Mouse (Mus musculus) kidney, postnatal 14 days (tissue): ENCODE measurements around the gene Scn4a.
"Not testable (repeated sequence)": the region's sequence is repeated elsewhere in the genome, so short reads cannot be mapped to it uniquely, and the experiment has no call there.

Source experiments
- DNase-seq: peaks from one replicate; pipeline ENCODE4 v3.0.0; 2022; ENCODE audit warnings: mixed read lengths

The Scn4a gene

DNA sequence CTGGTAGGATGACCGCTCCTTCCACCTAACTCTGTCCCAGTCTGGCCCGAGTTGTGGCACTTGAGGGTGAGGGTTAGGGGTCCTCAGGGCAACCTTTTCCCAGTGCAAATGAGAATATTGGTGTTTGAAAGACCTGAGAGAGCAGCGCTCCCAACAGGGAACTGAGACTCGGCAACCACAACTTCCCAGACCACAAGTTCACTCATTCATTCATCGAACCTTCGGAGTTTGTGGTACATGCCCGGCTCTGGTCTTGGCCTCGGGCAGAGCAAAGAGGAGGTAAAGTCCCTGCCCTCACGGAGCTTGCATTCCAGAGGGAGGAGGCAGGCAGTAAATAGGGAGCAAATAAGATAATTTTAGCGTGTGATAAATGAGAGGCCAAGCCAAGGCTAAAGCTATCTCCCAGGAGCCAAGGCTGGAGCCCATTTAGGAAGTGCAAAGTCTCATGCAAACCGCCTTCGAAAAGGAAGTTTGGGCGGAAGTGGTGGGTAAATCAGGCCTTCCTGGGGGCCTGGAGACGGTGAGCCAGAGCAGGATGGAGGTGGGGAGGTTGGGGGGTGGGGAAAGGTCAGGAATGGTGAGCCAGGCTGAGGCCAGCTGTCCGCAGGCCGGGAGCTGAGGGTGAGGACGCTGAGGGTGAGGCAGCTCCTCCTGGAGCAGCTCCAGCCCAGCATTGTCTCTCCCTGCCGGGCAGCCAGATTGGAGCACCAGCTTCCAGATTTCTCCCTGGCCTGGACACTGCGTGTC, 2.5 kb upstream of the Scn4a start:
- no peak for DNase-seq

DNA sequence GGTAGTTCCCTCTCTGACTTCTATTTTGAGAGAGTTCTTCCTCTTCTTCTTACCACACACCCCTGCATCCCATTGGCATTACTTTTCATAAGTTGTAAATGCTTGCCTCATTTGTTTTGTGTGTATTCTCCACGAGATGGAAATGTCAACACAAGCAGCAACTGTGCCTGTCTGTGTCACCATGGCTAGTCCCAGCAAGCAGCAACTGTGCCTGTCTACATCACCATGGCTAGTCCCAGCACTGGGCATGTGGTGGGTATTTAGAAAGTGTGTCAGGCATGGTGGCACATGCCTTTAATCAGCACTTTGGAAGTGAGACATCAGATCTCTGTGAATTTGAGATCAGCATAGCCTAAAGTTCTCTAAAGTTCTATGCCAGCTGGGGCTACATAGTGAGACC, 1.1 kb upstream of the Scn4a start:
- DNase-seq: no peak

DNA sequence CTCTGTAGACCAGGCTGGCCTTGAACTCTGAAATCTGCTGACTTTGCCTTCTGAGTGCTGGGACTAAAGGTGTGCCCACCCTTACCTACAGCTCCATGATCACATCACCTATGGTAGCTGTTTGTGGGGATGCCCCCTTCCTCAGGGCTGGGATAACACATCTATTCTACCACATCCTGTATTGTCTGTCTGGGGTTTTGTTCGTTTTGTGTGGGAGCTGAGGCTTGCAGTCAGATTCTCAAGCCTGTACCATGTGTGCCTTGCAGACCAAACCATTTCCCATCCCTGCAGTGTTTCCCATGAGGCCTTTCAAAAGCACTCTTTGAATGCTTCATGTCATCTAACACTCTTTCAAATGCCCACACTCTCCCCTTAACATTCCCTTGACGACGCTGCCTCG, 1.1 kb downstream of the Scn4a start:
- no peak for DNase-seq

GRCm38 (mm10) chr11:106351253-106351652, 1.8 kb downstream of the Scn4a start:
- DNase-seq: no peak

DNA sequence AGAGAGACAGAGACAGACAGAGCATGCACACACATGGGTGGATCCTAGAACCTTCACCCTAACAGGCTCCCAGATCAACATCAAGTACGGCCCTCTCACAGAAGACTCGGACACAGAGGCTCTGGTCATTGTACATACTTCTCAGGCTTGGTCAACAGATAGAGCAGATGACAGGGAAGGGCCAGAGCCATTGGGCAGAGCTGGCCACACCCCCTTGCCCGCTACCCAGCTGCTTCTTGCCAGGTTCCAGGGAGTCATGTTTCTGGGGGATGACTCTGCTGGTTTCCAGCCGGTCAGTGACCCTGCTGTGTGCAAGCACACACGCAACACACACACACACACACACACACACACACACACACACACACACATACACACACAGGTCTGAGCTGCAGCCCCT, 2.2 kb downstream of the Scn4a start:
- no peak for DNase-seq

DNA sequence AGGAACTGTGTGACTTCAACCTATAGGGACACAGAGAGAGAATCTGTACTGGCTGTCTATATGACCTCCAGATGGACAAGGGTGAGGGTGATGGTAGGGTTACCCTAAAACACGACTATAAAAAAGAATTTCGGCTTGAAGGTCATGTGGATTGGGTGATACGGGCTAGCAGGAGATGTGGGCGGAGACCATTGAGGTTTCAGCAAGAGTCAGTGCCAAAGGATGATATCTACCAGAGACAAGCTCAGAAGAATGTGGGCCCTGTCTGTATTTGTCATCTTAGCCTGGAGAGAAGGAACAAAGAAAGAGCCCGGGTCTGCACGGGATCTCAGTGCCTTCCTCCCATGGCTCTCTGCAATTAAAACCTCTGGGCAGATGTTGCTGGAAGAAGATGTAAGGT, 3.3 kb downstream of the Scn4a start:
- DNase-seq: no peak

GRCm38 (mm10) chr11:106344910-106345309, 8.2 kb downstream of the Scn4a start:
- no peak for DNase-seq

DNA sequence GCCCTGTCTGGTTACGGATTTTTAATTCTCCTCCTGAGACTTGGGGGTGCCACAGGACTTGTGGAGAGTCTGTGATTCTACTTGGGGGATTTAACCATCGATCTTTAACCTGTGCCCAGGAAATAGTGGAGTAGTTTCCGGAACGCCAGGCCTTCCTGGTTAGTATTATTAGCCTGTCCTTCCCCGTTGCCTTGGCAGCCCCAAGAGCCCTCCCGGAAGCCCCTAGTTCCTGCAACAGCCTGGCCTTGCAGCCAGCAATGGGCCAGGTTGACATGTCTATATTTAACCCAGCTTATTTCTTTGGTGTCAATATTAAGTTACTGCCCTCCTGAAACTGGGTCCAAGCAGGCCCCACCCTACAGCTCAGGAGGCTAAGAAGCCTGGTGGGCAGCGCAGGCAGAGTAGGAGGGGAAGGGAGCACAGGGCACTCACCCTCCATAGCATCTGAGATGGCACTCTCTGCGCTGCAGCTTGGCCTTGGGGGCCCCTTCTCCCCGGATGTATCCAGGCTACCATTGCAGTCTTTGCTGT, 12.0 kb downstream of the Scn4a start:
- DNase-seq: no peak

DNA sequence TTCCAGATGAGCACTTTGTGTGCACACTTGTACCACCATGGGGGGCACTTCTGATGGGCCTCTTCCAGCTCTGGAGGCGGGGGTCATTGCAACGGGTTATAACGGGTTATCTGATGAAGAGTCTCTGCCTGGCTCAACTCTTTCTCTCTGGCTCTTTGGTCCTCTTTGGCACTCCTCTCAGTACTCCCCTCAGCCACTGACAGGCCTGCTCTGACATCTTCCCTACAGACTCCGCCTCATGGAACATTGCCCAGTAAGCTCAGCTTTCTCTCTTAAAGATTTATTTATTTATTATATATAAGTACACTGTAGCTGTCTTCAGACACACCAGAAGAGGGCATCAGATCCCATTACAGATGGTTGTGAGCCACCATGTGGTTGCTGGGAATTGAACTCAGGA, 13.8 kb downstream of the Scn4a start:
- not testable (repeated sequence) for DNase-seq

DNA sequence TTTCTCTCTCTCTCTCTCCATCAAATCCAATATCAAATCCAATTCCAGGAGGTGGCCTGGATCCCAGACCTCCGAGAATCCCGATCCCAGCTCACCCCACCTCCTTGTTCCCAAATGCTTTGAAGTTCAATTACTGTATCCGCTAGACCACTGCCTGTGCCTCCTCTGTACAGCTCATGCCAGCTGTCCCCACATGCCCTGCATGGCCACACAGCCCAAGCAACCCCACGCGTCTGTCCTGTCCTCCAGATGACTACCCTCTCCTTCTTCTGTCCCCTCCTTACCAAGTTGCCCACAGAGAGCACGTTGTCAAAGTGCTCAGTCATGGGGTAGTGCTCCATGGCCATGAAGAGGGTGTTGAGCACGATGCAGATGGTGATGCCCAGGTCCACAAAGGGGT, 14.2 kb downstream of the Scn4a start:
- DNase-seq: no peak

GRCm38 (mm10) chr11:106338029-106338428, 15.1 kb downstream of the Scn4a start:
- DNase-seq: no peak

GRCm38 (mm10) chr11:106334066-106334465, 19.0 kb downstream of the Scn4a start:
- no peak for DNase-seq

- DNase-seq: no peak
Observed at GRCm38 (mm10) chr11:106332458-106332857, 20.6 kb downstream of the Scn4a start.

DNA sequence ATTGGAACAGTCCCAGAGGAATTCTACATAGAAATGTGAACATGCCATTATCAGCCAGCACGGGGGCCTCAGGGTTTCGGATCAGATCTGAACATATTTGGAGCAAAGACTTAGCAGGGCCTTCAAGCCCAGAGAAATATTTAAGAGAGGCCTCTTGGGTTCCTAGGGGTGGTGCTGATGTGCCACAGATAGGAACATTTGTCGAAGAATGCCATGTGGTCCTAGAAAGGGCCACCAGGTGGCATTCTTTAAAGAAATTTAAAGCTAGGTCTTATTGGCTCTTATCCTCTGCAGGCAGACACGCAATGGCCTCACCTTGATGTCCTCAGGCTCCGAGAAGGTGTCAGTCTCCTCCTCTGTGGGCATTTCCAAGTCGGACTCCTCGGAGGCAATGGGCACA, 23.4 kb downstream of the Scn4a start:
- peak; percentile 53 for DNase-seq

GRCm38 (mm10) chr11:106329128-106329527, 24.0 kb downstream of the Scn4a start:
- no peak for DNase-seq

GRCm38 (mm10) chr11:106328521-106328920, 24.6 kb downstream of the Scn4a start:
- DNase-seq: no peak

GRCm38 (mm10) chr11:106326475-106326874, 26.6 kb downstream of the Scn4a start:
- DNase-seq: no peak

- DNase-seq: peak; percentile 85
Observed at GRCm38 (mm10) chr11:106325566-106326206, 27.4 kb downstream of the Scn4a start.

DNA sequence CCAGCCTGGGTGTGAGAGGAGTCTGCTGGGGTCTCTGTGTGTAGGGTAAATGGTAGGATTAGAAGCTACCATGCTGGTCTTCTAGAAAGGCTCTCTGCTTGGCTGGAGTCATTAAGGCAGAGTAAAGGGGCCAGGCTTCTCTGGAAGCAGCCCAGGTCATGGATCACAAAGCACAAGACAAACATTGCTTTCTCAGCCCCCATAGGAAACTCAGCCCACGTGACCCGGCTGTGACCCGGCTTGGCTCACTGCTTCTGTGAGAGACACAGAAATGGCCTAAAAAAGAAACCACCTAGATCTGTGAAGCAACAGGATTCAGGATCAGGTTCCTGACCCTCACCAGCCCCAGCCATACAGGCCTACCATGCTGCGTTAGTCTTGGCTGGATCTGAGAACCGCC, 28.2 kb downstream of the Scn4a start:
- DNase-seq: peak; percentile 79

- peak; percentile 19 for DNase-seq
Observed at GRCm38 (mm10) chr11:106318406-106319366, 34.4 kb downstream of the Scn4a start.

DNA sequence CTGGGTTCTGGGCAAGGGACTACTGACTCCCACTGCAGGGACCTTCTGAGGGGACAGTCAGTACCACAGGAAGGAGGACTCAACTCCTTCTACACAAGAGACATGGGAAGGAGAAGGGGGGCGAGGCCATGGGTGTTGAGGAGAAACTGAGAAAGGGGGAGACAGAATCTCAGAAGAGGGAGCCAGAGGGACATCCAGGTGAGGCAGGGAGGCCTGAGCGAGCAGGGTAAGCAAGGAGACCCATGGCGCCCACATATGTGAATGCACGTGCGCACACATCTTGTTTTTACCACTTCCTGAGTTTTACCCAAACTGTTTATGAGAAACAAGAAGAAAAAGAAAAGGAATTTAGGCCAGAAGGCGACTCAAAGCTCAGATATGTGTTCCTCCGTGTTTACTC, 35.3 kb downstream of the Scn4a start:
- DNase-seq: no peak

GRCm38 (mm10) chr11:106316416-106316815, 36.7 kb downstream of the Scn4a start:
- no peak for DNase-seq

DNA sequence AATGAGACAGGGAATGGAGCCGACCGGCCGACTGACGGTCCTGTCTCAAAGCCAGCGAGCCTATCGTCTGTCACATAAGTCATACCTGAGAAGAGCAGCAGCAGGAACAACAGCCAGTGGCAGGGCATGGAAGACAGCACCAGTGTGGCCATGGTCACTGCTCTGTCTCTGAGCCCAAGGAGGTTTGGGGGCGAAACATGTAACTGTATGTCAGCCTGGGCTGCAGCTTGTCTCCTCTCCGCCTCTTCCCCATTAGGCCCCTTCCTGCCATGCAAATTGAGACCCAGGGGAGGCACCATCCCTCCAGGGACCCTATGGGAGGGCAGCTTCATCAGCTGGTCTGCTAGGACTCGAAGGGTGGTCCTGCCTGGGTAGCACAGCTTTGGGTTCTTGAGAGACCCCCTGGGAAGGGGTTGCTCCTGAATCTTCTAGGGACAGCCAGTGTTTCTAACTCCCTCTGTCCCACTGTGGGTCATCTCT, 38.7 kb downstream of the Scn4a start, which contains the start of gene Cd79b:
Gene Cd79b, minus strand, starts transcription at position 430 of the 480 bp plus-strand sequence.
- no peak for DNase-seq
